Mouse (Mus musculus) lung, postnatal 4 days (tissue): ENCODE results near the gene Aldh1b1.

ENCODE experiments used
- DNase-seq, 2 experiments: peaks; one replicate each; pipeline ENCODE4 v3.0.0; 2021

Gene Aldh1b1

DNA sequence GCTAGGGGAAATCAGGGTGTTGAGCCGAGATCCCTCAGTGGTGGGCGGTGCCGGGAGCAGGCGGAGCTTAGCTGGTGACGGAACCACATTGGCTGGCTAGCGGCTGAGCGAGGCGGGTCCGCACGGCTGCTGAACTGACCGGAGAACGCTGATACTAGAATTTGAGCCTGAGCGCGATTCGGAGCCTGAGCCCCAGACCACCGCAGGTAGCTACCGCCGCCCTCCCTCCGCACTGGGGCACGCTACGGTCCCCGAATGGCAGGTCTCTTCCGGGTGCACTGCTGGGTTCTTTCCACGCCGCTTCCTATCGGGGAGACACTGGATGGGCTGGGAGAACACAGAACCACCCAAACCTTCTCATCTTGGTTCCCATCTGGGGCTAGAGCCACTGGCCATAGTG lies at the start of gene Aldh1b1:
TSS of gene Aldh1b1 (plus strand) at position 59 of the 400 bp plus-strand sequence.
- peak; percentile 78 to 82 for DNase-seq

DNA sequence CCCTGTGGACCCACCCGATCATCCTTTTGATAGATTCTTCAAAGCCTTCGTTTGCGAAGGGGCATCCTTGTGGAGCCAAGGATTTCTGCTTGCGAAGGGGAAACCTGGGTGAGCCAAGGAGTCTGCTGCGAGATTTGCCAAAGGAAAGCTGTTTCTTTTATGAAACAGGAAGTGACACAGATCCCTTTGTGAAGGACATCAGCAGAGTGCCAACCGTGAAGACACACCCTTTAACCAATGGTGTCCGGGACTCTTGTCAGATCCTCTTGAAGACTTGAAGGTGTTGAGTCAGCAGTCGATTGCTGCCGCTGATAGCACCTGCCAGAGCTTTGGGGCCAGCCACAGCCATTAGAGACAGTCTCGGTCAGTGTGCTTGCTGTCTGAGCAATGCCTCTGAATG lies 49.4 kb upstream of the Aldh1b1 start:
- no peak for DNase-seq

- no peak for DNase-seq
These were observed 48.3 kb upstream of the Aldh1b1 start for GRCm38 (mm10) chr4:45750477-45750876.

DNA sequence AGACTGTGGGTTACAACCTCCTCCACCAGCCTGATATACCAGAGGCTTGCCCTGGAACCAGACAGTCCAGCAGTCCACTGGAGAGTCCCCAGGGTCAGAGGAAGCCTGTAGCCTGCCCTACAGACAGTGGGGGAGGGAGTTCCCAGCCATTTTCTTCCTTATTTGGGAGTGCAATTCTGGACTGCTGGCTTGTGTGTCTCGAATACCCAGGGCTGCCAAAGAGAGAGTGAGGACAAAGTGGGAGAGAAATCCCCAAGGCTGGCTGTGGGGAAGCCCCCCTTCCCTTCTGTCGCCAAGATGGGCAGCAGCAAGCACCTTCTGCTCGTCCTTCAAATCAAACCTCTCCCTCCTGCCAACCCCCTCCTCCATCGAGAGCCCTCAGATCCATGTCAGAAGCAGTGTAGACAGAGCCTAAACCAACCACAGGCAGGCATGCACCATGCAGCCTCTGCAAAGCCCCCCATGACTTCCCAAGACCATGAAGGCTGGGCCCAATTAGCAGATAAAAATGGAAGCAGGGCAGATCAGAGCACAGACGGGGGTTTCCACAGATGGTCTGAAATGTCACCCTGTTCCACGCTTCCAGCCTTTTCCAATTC lies 45.5 kb upstream of the Aldh1b1 start:
- peak; percentile 48 to 56 for DNase-seq

GRCm38 (mm10) chr4:45754171-45754570 lies 44.7 kb upstream of the Aldh1b1 start:
- DNase-seq: no peak

DNA sequence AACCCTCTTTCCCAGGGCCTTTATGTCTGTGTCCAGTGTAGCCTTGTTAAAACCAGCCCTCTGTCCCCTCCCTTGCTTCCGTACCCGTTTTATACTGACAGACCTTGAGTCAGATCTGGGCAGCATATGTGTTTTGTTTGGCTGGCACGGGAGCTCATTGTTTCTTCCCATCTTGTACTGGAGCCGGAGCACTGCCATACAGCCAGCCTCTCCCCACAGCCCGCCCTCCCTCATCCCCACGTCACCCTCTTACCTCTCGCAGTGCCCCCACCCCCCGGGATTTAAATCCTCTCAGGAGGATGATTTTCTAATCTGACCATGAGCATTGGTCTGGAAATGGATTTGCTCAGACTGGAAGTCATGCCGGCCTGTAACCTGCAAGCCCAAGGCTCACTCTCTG lies 43.7 kb upstream of the Aldh1b1 start:
- DNase-seq: no peak

GRCm38 (mm10) chr4:45755881-45756280 lies 42.9 kb upstream of the Aldh1b1 start:
- DNase-seq: peak; percentile 69 to 86

GRCm38 (mm10) chr4:45757941-45758340 lies 40.9 kb upstream of the Aldh1b1 start:
- no peak for DNase-seq

GRCm38 (mm10) chr4:45759411-45759810 lies 39.4 kb upstream of the Aldh1b1 start:
- DNase-seq: no peak

DNA sequence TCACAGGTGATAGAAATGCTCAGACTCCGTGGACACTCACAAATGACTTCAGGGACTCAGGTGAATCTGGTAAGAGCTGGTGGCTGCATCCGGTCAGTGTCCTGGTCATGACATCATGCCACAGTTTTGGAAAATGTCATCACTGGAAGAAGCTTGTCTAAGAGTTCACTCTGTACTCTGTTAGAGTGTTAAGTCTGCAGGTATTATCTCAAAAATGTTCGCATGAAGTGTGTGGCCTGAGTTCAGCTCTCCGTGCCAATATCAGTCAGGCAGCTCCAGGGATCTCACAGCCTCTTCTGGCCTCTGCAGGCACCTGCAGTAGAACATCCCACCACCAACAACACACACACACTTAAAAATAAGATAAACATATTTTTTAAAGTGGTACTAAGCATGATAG lies 36.2 kb upstream of the Aldh1b1 start:
- DNase-seq: no peak

GRCm38 (mm10) chr4:45763288-45764140 lies 35.3 kb upstream of the Aldh1b1 start:
- DNase-seq: no peak

- DNase-seq: no peak
These were observed 34.7 kb upstream of the Aldh1b1 start for GRCm38 (mm10) chr4:45764141-45764494.

DNA sequence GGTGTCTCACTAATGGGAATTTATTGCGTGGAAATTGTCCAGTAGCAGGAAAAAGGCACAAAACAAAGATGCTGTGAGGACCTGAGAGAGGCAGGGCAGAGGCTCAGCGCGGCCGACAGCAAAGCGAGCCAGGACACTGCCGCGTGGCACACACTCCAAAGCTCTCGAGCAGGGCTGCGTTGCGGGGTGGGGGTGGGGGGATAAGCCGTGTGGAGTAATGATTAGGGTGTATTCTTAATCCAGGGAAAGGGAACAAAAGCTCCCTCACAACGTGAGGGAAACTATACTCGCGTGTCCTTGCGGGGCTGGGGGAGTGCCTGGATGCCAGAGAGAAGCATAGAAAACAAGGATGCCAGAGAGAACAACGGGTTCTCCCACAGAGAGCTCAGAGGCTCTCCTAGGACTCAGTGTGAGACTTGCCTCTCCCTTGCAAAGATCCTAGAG lies 33.7 kb upstream of the Aldh1b1 start:
- no peak for DNase-seq

DNA sequence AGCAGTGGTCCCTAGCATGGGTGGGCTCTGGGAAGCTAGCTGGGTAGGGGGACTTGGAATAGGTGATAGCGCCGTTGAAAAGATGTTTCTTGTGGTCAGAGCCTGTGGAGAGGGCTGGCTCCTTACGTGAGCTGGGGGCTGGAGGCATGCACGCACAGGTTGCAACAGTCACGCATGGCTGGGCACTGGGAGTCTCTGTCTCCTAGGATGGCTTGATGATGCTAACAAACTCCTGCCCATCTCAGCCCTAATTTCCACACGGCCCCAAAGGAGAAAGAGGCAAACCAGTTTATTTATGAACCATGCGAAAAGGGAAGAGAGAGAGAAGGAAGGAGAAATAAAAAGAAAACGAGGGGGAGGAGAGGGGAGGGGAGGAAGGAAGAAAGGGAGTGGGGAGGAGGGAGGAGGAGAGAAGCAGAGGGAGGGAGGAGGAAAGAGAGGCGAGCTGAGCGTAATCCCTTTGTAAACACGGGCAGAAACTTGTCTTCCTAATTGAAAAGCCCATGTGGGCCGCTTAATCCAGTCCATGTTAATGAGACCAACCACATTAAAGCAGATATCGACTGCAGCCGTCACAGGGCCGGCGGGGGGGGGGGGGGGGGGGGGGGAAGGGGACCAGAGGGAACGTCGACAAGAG lies 33.1 kb upstream of the Aldh1b1 start:
- DNase-seq: no peak

GRCm38 (mm10) chr4:45766774-45767173 lies 32.0 kb upstream of the Aldh1b1 start:
- DNase-seq: no peak

DNA sequence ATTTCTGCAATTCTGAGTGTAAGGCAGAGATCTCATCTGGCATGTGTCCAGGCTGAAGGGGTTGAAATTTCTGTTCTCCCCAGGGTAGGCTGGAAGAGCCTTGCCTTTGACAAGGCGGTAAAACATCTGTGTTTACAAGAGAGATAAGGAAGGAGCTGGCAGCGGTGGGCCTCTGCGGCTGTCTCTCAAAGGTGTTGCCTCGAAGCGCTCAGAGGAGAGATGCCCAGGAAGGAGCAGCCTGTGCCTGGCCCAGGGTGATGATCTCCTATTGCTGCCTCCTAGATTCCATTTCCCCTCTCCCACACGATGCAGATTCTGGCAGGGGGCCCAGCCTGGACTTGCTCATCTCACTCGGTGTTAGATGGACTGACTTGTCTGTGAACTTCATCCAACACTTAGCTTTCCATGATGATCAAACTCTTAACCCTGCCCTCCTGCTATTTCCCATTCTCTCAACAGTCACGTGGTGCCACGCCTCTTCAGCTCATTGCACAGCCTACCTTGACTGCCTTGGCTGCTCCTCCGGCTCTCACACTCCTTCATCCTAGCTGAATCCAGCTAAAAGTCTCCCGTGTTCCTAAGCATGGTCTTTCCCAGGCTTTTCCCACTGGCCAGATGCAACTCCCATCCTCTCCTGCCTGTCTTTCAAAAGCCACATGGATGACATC lies 30.8 kb upstream of the Aldh1b1 start:
- peak; percentile 55 to 78 for DNase-seq

DNA sequence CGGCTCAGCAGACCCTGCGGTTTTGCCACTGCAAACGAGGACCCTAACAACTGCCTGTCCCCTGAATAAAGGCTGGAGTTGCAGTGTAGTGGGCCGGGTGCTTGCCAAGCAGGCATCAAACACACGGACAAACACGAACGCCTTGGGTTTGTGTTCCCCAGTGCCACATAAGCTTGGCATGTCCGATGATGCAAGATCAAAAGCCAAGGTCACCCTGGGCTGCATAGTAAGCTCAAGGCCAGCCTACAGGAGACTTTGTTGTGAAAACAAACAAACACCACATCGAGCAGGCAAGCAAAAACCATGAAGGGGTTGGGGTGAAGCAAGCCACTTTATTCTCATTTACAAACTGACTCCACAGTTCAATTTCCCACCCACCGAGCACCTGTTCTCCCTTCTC lies 29.7 kb upstream of the Aldh1b1 start:
- DNase-seq: no peak

DNA sequence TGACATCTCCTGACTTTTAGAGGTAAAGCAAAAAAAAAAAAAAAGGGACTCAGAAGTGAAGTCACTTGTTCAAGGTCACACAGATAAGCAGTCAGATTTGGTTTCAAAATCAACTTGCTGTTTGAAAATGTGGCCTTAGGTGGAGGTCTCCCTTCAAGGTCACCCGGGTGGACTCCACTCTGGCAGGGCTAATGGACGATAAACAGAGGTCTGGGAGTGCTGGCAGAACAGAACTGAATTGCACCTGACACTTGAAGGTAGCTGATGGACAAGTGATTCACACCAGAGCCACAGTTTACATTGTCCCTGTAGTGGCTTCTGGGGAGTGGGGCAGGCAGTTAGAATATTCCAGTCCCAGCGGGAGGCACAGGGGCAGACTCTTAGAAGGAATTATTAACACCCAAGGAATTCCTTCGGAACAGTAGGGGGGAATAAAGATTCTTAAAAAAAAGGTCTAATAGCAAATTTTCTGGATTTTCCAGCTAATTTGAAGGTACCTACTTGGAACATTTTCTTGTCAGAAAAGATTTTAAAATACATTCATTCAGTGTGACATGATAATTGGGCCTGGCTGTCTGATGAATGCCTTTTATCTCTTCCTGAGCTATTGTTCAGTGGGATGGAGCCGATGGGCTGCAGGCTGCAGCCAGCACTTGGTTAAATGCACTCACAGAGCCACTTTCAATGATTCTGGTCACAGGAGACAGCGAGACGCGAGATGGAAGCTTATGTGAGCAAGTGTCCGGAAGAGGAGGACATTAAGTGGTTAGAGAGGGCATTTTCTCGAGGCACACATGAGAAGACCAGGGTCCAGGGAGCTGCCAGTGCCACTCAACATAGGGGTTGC lies 28.8 kb upstream of the Aldh1b1 start:
- DNase-seq: no peak

DNA sequence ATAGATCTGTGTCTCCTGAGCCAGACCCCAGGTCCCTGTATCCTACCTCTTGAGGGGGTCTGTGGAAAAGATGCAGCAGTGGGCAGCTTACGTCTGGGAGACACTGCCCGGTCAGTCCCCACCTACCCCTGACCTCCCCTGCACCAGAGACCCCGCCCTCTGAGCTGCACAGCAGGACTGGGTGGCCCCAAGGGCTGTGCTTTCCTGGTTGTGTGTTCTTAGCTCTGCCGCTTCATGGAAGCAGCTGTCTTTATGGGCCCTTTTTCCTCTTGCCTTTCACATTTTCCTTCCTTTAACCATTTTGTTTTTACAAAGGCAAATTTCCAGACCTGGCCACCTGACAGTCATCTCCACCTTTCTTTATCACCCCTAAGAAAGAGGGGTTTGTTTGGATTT lies 28.2 kb upstream of the Aldh1b1 start:
- no peak for DNase-seq

GRCm38 (mm10) chr4:45771173-45771572 lies 27.6 kb upstream of the Aldh1b1 start:
- no peak for DNase-seq

DNA sequence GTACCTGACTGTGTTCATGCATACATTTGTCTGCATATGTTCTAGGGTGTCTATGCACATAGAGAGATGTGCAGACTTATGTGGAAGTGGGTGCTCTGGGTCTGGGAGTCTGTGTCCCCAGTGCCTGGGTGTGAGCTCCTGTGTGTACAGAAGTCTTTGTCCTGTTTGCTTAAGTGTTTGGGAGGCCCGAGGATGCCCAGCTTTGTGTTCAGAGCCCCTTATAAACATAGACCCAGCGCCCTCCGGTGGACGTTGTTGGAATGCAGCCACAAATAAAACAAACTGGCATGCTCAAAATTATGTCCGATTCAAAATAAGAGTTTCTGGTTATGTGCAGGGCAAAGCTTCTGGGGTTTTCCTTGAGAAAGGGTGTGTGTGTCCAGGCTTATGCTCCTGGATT lies 27.2 kb upstream of the Aldh1b1 start:
- peak; percentile 48 to 65 for DNase-seq

DNA sequence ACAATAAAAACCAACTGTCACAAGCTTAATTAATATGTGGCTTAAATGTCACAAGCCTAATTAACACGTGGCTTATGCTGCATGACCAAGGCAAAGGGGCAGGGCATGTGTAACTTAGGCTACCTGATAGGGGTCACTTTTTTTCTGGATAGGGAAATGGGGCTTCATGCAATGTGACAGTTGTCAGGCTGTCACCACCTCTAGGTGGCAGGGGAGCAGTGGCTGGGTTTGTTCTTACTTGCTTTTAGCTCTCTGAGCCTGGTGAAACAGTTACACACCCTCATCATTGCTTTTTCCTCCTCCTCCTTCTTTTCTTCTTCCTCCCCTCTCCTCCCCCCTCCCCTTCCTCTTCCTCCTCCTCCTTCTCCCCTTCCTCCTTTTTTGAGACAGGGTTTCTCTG lies 15.2 kb upstream of the Aldh1b1 start:
- DNase-seq: no peak

DNA sequence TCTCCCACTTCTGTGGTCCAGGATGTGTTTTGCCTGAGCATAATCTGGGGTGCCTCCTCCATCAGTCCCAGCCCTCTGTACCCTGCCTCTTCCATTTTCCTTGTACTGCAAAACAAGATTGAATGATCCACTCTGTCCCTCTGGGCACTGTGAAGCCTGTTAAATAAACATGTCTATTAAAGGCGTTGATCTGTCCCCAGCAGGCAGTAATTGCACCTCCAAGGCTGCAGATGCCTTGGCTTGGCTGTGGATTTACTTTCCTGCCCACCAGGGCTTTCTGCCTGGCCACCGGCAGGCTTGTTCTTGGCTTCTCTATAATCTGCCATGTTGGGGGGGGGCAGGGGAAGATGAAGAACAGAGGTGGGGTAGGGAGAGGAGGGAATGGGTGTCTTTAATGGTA lies 12.9 kb upstream of the Aldh1b1 start:
- no peak for DNase-seq
